Mouse (Mus musculus): ENCODE measurements around the gene Prss29. TPM values are rescaled to one million over a fixed set of nuclear protein-coding genes. Genes with fewer than 3 reads are reported as not detected.

Gene Prss29
- polyA plus RNA-seq, 1 experiment from 2014 or later: not detected

- Histone ChIP-seq H3K4me1 (no peaks in the 10 kb centered on the region), H3K9ac (no peak overlapping the region), H3K27ac (no peak overlapping the region), H3K4me3 (no peak overlapping the region), H3K36me3 (no peaks in the 10 kb centered on the region), H3K27me3 (replicated peaks) (no peaks in the 10 kb centered on the region), H3K4me2 (replicated peaks) (no peak overlapping the region), H3K9me3 (no peaks in the 10 kb centered on the region)
- 17% methylated on average over 1 of the region's 1 CpGs for WGBS
- no peak for ATAC-seq (ENCODE audit: low FRiP score, low read depth)
These were observed 45.3 kb downstream of the Prss29 start for GRCm38 (mm10) chr17:25363726-25364125.

DNA sequence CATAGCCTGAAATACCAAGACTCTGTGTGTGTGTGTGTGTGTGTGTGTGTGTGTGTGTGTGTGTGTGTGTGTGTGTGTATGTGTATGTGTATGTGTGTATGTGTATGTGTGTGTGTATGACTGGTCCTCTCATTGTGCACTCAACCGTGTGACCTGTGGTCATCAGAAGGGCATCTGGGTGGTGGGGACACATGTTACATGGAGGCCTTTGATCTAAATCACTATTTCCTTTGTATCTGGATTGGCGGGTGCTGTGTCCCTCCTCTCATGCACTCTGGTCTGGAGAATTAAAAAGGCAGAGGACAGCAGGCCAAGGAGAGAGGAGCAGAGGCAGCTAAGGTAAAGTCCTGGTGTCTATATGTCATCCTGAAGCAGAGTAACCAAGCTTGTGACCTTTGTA lies 47.6 kb downstream of the Prss29 start, which contains the start of gene Tpsb2:
Tpsb2 (plus strand) TSS at position 301 of the 400 bp plus-strand sequence.
- Histone ChIP-seq H3K36me3 (no peaks in the 10 kb centered on the region), H3K4me1 (no peaks in the 10 kb centered on the region), H3K9me3 (no peaks in the 10 kb centered on the region), H3K4me3 (no peak within 1 kb of the TSS), H3K27me3 (replicated peaks) (no peaks in the 10 kb centered on the region), H3K27ac (no peak within 1 kb of the TSS), H3K9ac (no peak within 1 kb of the TSS), H3K4me2 (replicated peaks) (no peak within 1 kb of the TSS)
- 74% methylated on average over 2 of the region's 2 CpGs for WGBS
- ATAC-seq (ENCODE audit: low FRiP score, low read depth): no peak

GRCm38 (mm10) chr17:25368973-25369372 lies 50.5 kb downstream of the Prss29 start, which contains the start of gene Tpsg1:
Gene Tpsg1 (plus strand): TSS chr17:25369273.
- no peak within 1 kb of the TSS for H3K4me2 ChIP-seq (replicated peaks)
- H3K4me1 ChIP-seq: no peaks in the 10 kb centered on the region
- 81% methylated on average over 3 of the region's 3 CpGs for WGBS
- no peak within 1 kb of the TSS for H3K27ac ChIP-seq
- H3K4me3 ChIP-seq: no peak within 1 kb of the TSS
- no peak within 1 kb of the TSS for H3K9ac ChIP-seq
- peaks cover 5% of the 10 kb centered on the region; the same call in 1 of the 2 replicates for H3K27me3 ChIP-seq (replicated peaks)
- no peak for ATAC-seq (ENCODE audit: low FRiP score, low read depth)
- H3K36me3 ChIP-seq: no peaks in the 10 kb centered on the region
- H3K9me3 ChIP-seq: no peaks in the 10 kb centered on the region

Other genes with a start within 250 kb of the Prss29 start
- gene Tmem204, start 235.1 kb upstream of the Prss29 start, polyA plus RNA-seq (2016; fragmentation: Nextera tagmentation; extraction: Ambion mirVana): 11.1 and 11.7 TPM in 2 replicates
- 43.3 and 50.9 TPM in 2 replicates for gene Telo2, start 202.7 kb upstream of the Prss29 start, polyA plus RNA-seq (2016; fragmentation: Nextera tagmentation; extraction: Ambion mirVana)
- not detected in 2 replicates for gene Ptx4, start 197.9 kb upstream of the Prss29 start, polyA plus RNA-seq (2016; fragmentation: Nextera tagmentation; extraction: Ambion mirVana)
- gene Clcn7, start 185.3 kb upstream of the Prss29 start, polyA plus RNA-seq (2016; fragmentation: Nextera tagmentation; extraction: Ambion mirVana): 22.4 and 25.1 TPM in 2 replicates
- not detected in 2 replicates for gene Ccdc154, start 156.2 kb upstream of the Prss29 start, polyA plus RNA-seq (2016; fragmentation: Nextera tagmentation; extraction: Ambion mirVana)
- gene Gm38655, start 143.2 kb upstream of the Prss29 start, polyA plus RNA-seq (2016; fragmentation: Nextera tagmentation; extraction: Ambion mirVana): not detected in 2 replicates
- gene BC003965, start 134.1 kb upstream of the Prss29 start, polyA plus RNA-seq (2016; fragmentation: Nextera tagmentation; extraction: Ambion mirVana): 34.1 and 36.2 TPM in 2 replicates
- gene Unkl, start 130.3 kb upstream of the Prss29 start, polyA plus RNA-seq (2016; fragmentation: Nextera tagmentation; extraction: Ambion mirVana): 9.4 TPM in 2 replicates
- gene Gnptg, start 78.5 kb upstream of the Prss29 start, polyA plus RNA-seq (2016; fragmentation: Nextera tagmentation; extraction: Ambion mirVana): 67.1 and 71.3 TPM in 2 replicates
- 66.7 and 67.0 TPM in 2 replicates for gene Tsr3, start 78.5 kb upstream of the Prss29 start, polyA plus RNA-seq (2016; fragmentation: Nextera tagmentation; extraction: Ambion mirVana)
- 2.3 and 4.0 TPM in 2 replicates for gene Baiap3, start 62.3 kb upstream of the Prss29 start, polyA plus RNA-seq (2016; fragmentation: Nextera tagmentation; extraction: Ambion mirVana)
- gene Ube2i, start 44.0 kb upstream of the Prss29 start, polyA plus RNA-seq (2016; fragmentation: Nextera tagmentation; extraction: Ambion mirVana): 726 and 737 TPM in 2 replicates
- not detected in 2 replicates for gene Prss34, start 20.3 kb upstream of the Prss29 start, polyA plus RNA-seq (2016; fragmentation: Nextera tagmentation; extraction: Ambion mirVana)
- not detected in 2 replicates for gene Prss28, start 10.0 kb upstream of the Prss29 start, polyA plus RNA-seq (2016; fragmentation: Nextera tagmentation; extraction: Ambion mirVana)
- gene Tpsab1, start 26.9 kb downstream of the Prss29 start, polyA plus RNA-seq (2016; fragmentation: Nextera tagmentation; extraction: Ambion mirVana): not detected in 2 replicates
- gene Tpsb2, start 47.7 kb downstream of the Prss29 start, polyA plus RNA-seq (2016; fragmentation: Nextera tagmentation; extraction: Ambion mirVana): not detected in 2 replicates
- 0.31 and 0.43 TPM in 2 replicates for gene Tpsg1, start 50.6 kb downstream of the Prss29 start, polyA plus RNA-seq (2016; fragmentation: Nextera tagmentation; extraction: Ambion mirVana)
- 13.0 and 15.2 TPM in 2 replicates for gene Cacna1h, start 115.1 kb downstream of the Prss29 start, polyA plus RNA-seq (2016; fragmentation: Nextera tagmentation; extraction: Ambion mirVana)
- 0.38 and 0.51 TPM in 2 replicates for gene Tekt4, start 136.0 kb downstream of the Prss29 start, polyA plus RNA-seq (2016; fragmentation: Nextera tagmentation; extraction: Ambion mirVana)
- gene Sstr5, start 178.6 kb downstream of the Prss29 start, polyA plus RNA-seq (2016; fragmentation: Nextera tagmentation; extraction: Ambion mirVana): 0.18 TPM in 1 of 2 replicates, not detected in the other